Mouse (Mus musculus) stomach, embryonic 16.5 days (tissue): ENCODE data around the gene Midn. TPM values are rescaled to one million over a fixed set of nuclear protein-coding genes. Genes with fewer than 3 reads are reported as not detected.
A peak's percentile ranks its signal among the peaks of the same experiment; 100 is the strongest.

Experiments used
- ATAC-seq: fragments of 200-750 bp; cut with Nextera tagmentation; 2 replicates; pipeline ENCODE4 v1.8.0; 2017; ENCODE audit warnings: moderate number of reproducible peaks, moderate TSS enrichment; ENCODE audit not compliant: insufficient read depth, low FRiP score
- H3K27ac ChIP-seq: fragments of 300-500 bp; sonication (generic); 2 replicates; pipeline ENCODE4 v1.5.1; 2014; ENCODE audit warnings: low read length
- H3K27me3 ChIP-seq: fragments of 300-500 bp; sonication (generic); 2 replicates; pipeline ENCODE4 v1.6.1; 2014; ENCODE audit warnings: low read length, control low read depth, mixed read lengths; ENCODE audit not compliant: control insufficient read depth, insufficient read depth
- H3K36me3 ChIP-seq: fragments of 300-500 bp; sonication (generic); 2 replicates; pipeline ENCODE4 v1.6.1; 2014; ENCODE audit warnings: low read length; ENCODE audit not compliant: control insufficient read depth, insufficient read depth
- H3K4me1 ChIP-seq: fragments of 300-500 bp; sonication (generic); 2 replicates; pipeline ENCODE4 v1.6.1; 2014; ENCODE audit warnings: low read length, control low read depth, mixed read lengths; ENCODE audit not compliant: control insufficient read depth, insufficient read depth
- H3K4me2 ChIP-seq: fragments of 300-500 bp; sonication (generic); 2 replicates; pipeline ENCODE4 v1.6.1; 2014; ENCODE audit warnings: low read depth, low read length, mixed read lengths
- H3K4me3 ChIP-seq: fragments of 300-500 bp; sonication (generic); replicated peaks from 2 replicates; pipeline ENCODE4 v1.5.1; 2014; ENCODE audit warnings: mild to moderate bottlenecking, low read length
- H3K9ac ChIP-seq: fragments of 300-500 bp; sonication (generic); 2 replicates; pipeline ENCODE4 v1.6.1; 2014; ENCODE audit warnings: low read length
- H3K9me3 ChIP-seq: fragments of 300-500 bp; sonication (generic); replicated peaks from 2 replicates; pipeline ENCODE4 v1.6.1; 2016; ENCODE audit warnings: low read length, control low read depth; ENCODE audit not compliant: control insufficient read depth
- WGBS: fragments of 180-500 bp; shearing (Covaris S2); extraction: QIAGEN DNeasy Blood & Tissue Kit; methylation state at CpG from one replicate; pipeline ENCODE4 v1.1.7; 2014; 5-methylcytosine and 5-hydroxymethylcytosine counted together
- polyA plus RNA-seq: library from polyadenylated mRNA; unstranded; fragments of >200 nt; fragmentation: Nextera tagmentation; extraction: Ambion mirVana; gene quantifications from 2 replicates; pipeline ENCODE4 v1.2.1, GENCODE M21; 2015

The Midn gene
- polyA plus RNA-seq, 1 experiment from 2014 or later, result 9.8 TPM

- WGBS, result 76% methylated on average over 2 of the region's 2 CpGs
- no peaks in the 10 kb centered on the region for H3K27me3 ChIP-seq
- no peak overlapping the region for H3K27ac ChIP-seq
- no peak for ATAC-seq
- no peaks in the 10 kb centered on the region; the same call in 1 of the 2 replicates for H3K36me3 ChIP-seq
- H3K9ac ChIP-seq, result no peak overlapping the region
- H3K4me2 ChIP-seq, result no peak overlapping the region
- no peak overlapping the region for H3K4me3 ChIP-seq
- peaks cover 23% of the 10 kb centered on the region for H3K4me1 ChIP-seq
- no peaks in the 10 kb centered on the region for H3K9me3 ChIP-seq
Measured at GRCm38 (mm10) chr10:80120146-80120545, 27.9 kb upstream of the Midn start.

- ATAC-seq, result no peak
- WGBS, result 74% methylated on average over 2 of the region's 2 CpGs
- H3K36me3 ChIP-seq, result no peaks in the 10 kb centered on the region; the same call in 1 of the 2 replicates
Measured at GRCm38 (mm10) chr10:80121639-80122038, 26.4 kb upstream of the Midn start.

GRCm38 (mm10) chr10:80123932-80124562, 24.0 kb upstream of the Midn start:
- ATAC-seq, result no peak; the same call in 1 of the 2 replicates
- Histone ChIP-seq H3K27me3 (no peaks in the 10 kb centered on the region), H3K9ac (no peak overlapping the region), H3K9me3 (no peaks in the 10 kb centered on the region), H3K4me1 (peaks cover 2% of the 10 kb centered on the region), H3K36me3 (peaks cover 9% of the 10 kb centered on the region), H3K4me2 (no peak overlapping the region), H3K27ac (no peak overlapping the region), H3K4me3 (no peak overlapping the region)
- WGBS, result 78% methylated on average over 9 of the region's 9 CpGs

More at GRCm38 (mm10) chr10:80121639-80122038, 26.4 kb upstream of the Midn start:
- Histone ChIP-seq H3K4me1 (peaks cover 23% of the 10 kb centered on the region), H3K9me3 (no peaks in the 10 kb centered on the region), H3K4me2 (no peak overlapping the region), H3K4me3 (no peak overlapping the region), H3K27ac (no peak overlapping the region), H3K9ac (no peak overlapping the region), H3K27me3 (no peaks in the 10 kb centered on the region)

- Histone ChIP-seq H3K4me1 (peaks cover 10% of the 10 kb centered on the region), H3K27ac (no peak overlapping the region), H3K4me2 (no peak overlapping the region), H3K9me3 (no peaks in the 10 kb centered on the region), H3K4me3 (no peak overlapping the region), H3K9ac (no peak overlapping the region), H3K36me3 (peaks cover 23% of the 10 kb centered on the region), H3K27me3 (no peaks in the 10 kb centered on the region)
- 92% methylated on average over 8 of the region's 8 CpGs for WGBS
- no peak for ATAC-seq
Measured at GRCm38 (mm10) chr10:80127920-80128319, 20.2 kb upstream of the Midn start.

GRCm38 (mm10) chr10:80129846-80130245, 18.2 kb upstream of the Midn start:
- H3K27me3 ChIP-seq, result no peaks in the 10 kb centered on the region
- no peak overlapping the region for H3K9ac ChIP-seq
- peaks cover 13% of the 10 kb centered on the region for H3K4me1 ChIP-seq
- no peaks in the 10 kb centered on the region for H3K9me3 ChIP-seq
- H3K4me2 ChIP-seq, result no peak overlapping the region
- no peak for ATAC-seq
- H3K4me3 ChIP-seq, result no peak overlapping the region
- 89% methylated on average over 9 of the region's 9 CpGs for WGBS
- no peak overlapping the region for H3K27ac ChIP-seq
- peaks cover 23% of the 10 kb centered on the region for H3K36me3 ChIP-seq

GRCm38 (mm10) chr10:80130403-80131031, 17.6 kb upstream of the Midn start:
- peak; percentile 31; the same call in 1 of the 2 replicates for ATAC-seq
- WGBS, result 63% methylated on average over 18 of the region's 18 CpGs
- peaks cover 23% of the 10 kb centered on the region for H3K36me3 ChIP-seq
- peaks cover 13% of the 10 kb centered on the region for H3K4me1 ChIP-seq
- no peaks in the 10 kb centered on the region for H3K9me3 ChIP-seq
- peak overlapping the region; percentile 46; the same call in 1 of the 2 replicates for H3K27ac ChIP-seq
- H3K27me3 ChIP-seq, result no peaks in the 10 kb centered on the region
- no peak overlapping the region for H3K9ac ChIP-seq
- no peak overlapping the region for H3K4me3 ChIP-seq
- no peak overlapping the region for H3K4me2 ChIP-seq

- ATAC-seq, result no peak
- no peaks in the 10 kb centered on the region for H3K9me3 ChIP-seq
- no peak overlapping the region; the same call in 1 of the 2 replicates for H3K4me3 ChIP-seq
- H3K36me3 ChIP-seq, result peaks cover 23% of the 10 kb centered on the region
- 0 out of 2 replicates have a peak overlapping the region, but pooled peaks have one; percentile 5 for H3K4me2 ChIP-seq
- H3K4me1 ChIP-seq, result peaks cover 13% of the 10 kb centered on the region
- H3K9ac ChIP-seq, result no peak overlapping the region; the same call in 1 of the 2 replicates
- no peaks in the 10 kb centered on the region for H3K27me3 ChIP-seq
- 0 out of 2 replicates have a peak overlapping the region, but pooled peaks have one; percentile 46 for H3K27ac ChIP-seq
- WGBS, result 26% methylated on average over 55 of the region's 55 CpGs
Measured at GRCm38 (mm10) chr10:80131316-80131951, 16.6 kb upstream of the Midn start.

- Histone ChIP-seq H3K27me3 (0 out of 2 replicates have a peak, but pooled peaks cover 2% of the 10 kb centered on the region), H3K4me1 (peaks cover 15% of the 10 kb centered on the region), H3K36me3 (peaks cover 23% of the 10 kb centered on the region), H3K9ac (no peak overlapping the region), H3K27ac (no peak overlapping the region), H3K4me3 (no peak overlapping the region; the same call in 1 of the 2 replicates), H3K9me3 (no peaks in the 10 kb centered on the region), H3K4me2 (0 out of 2 replicates have a peak overlapping the region, but pooled peaks have one; percentile 5)
- WGBS, result 54% methylated on average over 27 of the region's 27 CpGs
- ATAC-seq, result no peak
Measured at GRCm38 (mm10) chr10:80131952-80132350, 16.1 kb upstream of the Midn start.
